In the genomic region with DNA sequence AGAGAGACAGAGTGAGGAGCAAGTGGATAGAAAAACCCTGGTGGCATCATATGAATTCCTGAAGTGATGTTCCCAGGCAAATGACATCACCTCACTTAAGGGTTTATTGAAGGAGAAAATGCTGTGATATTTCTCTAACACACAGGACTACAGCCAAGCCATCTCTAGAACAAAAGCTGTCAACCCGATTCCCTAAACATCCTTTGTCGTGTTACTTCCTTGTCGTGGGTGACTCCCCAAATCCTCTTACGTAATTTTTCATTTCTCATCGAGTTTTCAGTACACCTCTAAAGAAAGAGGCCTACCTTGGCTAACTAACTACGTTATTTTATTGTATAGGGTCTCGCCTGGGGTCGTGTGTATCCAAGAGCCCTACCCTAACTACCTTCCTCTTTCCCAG, we compare ENCODE assay signal across 9 mouse cellular contexts. TPM values are rescaled to one million over a fixed set of nuclear protein-coding genes. Genes with fewer than 3 reads are reported as not detected.
DNase-seq lines count a peak whose midpoint lies in the region; ATAC-seq and TF ChIP-seq lines count a peak whose summit lies in the region.
"Had no signal": no experiment of that assay in that cellular context is flagged by ENCODE, and none has a peak within 500 bp of the region (broad histone marks: within the 10 kb centered on the region; RNA-seq: fewer than 3 reads in every experiment).

No protein-coding gene starts in this region.

- peak overlapping the region; percentile 89 for H3K9ac ChIP-seq in heart, embryonic 13.5 days
- H3K9ac ChIP-seq in ES-Bruce4 (ENCODE audit: low read depth, poor library complexity, severe bottlenecking), result peak overlapping the region; percentile 67
- peak overlapping the region; percentile 91 for H3K9ac ChIP-seq in hindbrain, embryonic 11.5 days (ENCODE audit: low read depth, low read length)

- WGBS in heart, embryonic 13.5 days, result 53% methylated on average over 8 of the region's 8 CpGs
- 65% methylated on average over 8 of the region's 8 CpGs for WGBS in hindbrain, embryonic 11.5 days
- 64% methylated on average over 8 of the region's 8 CpGs for WGBS in midbrain, embryonic 10.5 days

- TF ChIP-seq CTCF in ES-Bruce4 (IDR thresholded peaks at IDR 0.05; ENCODE audit: low read depth, low read length), result no peak

- peak overlapping the region; percentile 90 for H3K4me2 ChIP-seq in heart, embryonic 13.5 days
- peak overlapping the region; percentile 72 for H3K4me2 ChIP-seq in hindbrain, embryonic 11.5 days (replicated peaks; ENCODE audit: low read depth, low read length)

- peaks cover 74% of the 10 kb centered on the region for H3K36me3 ChIP-seq in heart, embryonic 13.5 days
- H3K36me3 ChIP-seq in ES-Bruce4 (ENCODE audit: control insufficient read depth, insufficient read depth, low read length, poor library complexity, severe bottlenecking), result peaks cover 30% of the 10 kb centered on the region
- H3K36me3 ChIP-seq in hindbrain, embryonic 11.5 days (ENCODE audit: control insufficient read depth, insufficient read depth, low read length), result peaks cover 3% of the 10 kb centered on the region; the same call in 1 of the 2 replicates
- H3K36me3 ChIP-seq in midbrain, embryonic 10.5 days, result peaks cover 58% of the 10 kb centered on the region

- TF ChIP-seq EP300 in ES-Bruce4 (IDR thresholded peaks at IDR 0.05; ENCODE audit: insufficient read depth, low read depth, low read length), result no peak

- no peak for ATAC-seq in heart, embryonic 13.5 days (ENCODE audit: extremely low read depth, insufficient number of reproducible peaks, low FRiP score, low TSS enrichment)
- no peak for ATAC-seq in hindbrain, embryonic 11.5 days (ENCODE audit: low FRiP score)

- 0 out of 2 replicates have a peak, but pooled peaks cover under 1% of the 10 kb centered on the region for H3K27me3 ChIP-seq in heart, embryonic 13.5 days (replicated peaks)
- H3K27me3 ChIP-seq in ES-Bruce4 (ENCODE audit: control insufficient read depth, insufficient read depth, low read length, poor library complexity, severe bottlenecking), result no peaks in the 10 kb centered on the region
- H3K27me3 ChIP-seq in hindbrain, embryonic 11.5 days (ENCODE audit: control insufficient read depth, insufficient read depth, low read length), result no peaks in the 10 kb centered on the region
- H3K27me3 ChIP-seq in midbrain, embryonic 10.5 days (ENCODE audit: low read depth, poor library complexity, severe bottlenecking), result no peaks in the 10 kb centered on the region
- H3K27me3 ChIP-seq: Patski had no signal

- H3K4me1 ChIP-seq in heart, embryonic 13.5 days, result peaks cover 61% of the 10 kb centered on the region
- peaks cover 4% of the 10 kb centered on the region for H3K4me1 ChIP-seq in ES-Bruce4 (ENCODE audit: control insufficient read depth, insufficient read depth, low read length)
- peaks cover 4% of the 10 kb centered on the region for H3K4me1 ChIP-seq in hindbrain, embryonic 11.5 days (replicated peaks; ENCODE audit: control insufficient read depth, insufficient read depth, low read length)
- peaks cover 34% of the 10 kb centered on the region for H3K4me1 ChIP-seq in midbrain, embryonic 10.5 days

- intact Hi-C loops in heart, postnatal 25 days (cut with DNase I), result loop anchor here (5.0 kb wide), 2 partner anchors 142 to 198 kb away; no protein-coding TSS in a partner anchor

- peak overlapping the region; percentile 80 for H3K4me3 ChIP-seq in heart, embryonic 13.5 days
- H3K4me3 ChIP-seq in ES-Bruce4 (ENCODE audit: low read depth, low read length), result peak overlapping the region; percentile 98
- peak overlapping the region; percentile 88 for H3K4me3 ChIP-seq in hindbrain, embryonic 11.5 days (ENCODE audit: low read depth, low read length)
- peak overlapping the region; percentile 97 for H3K4me3 ChIP-seq in midbrain, embryonic 10.5 days

- TF ChIP-seq POLR2A in ES-Bruce4 (IDR thresholded peaks at IDR 0.05; ENCODE audit: insufficient read depth, low read length), result no peak

- no peak for DNase-seq in heart, postnatal 25 days (ENCODE audit: low spot score)
- DNase-seq in hindbrain, embryonic 11.5 days (ENCODE audit: low spot score), result no peak
- no peak for DNase-seq in midbrain, embryonic 10.5 days (ENCODE audit: low spot score)
- no peak for DNase-seq in frontal cortex, adult 2 months (ENCODE audit: extremely low spot score in 1 of 2, low spot score in 1 of 2)
- DNase-seq in adrenal gland, postnatal 10 days, result no peak
- no peak for DNase-seq in frontal cortex, postnatal 10 days (ENCODE audit: low spot score in 2 of 2)

- no peak overlapping the region for H3K27ac ChIP-seq in heart, embryonic 13.5 days (replicated peaks)
- H3K27ac ChIP-seq in ES-Bruce4 (ENCODE audit: insufficient read depth, low read length), result peak overlapping the region; percentile 59
- H3K27ac ChIP-seq in hindbrain, embryonic 11.5 days (ENCODE audit: low read depth, low read length), result 0 out of 2 replicates have a peak overlapping the region, but pooled peaks have one; percentile 95
- peak overlapping the region; percentile 94 for H3K27ac ChIP-seq in midbrain, embryonic 10.5 days (replicated peaks)

- H3K9me3 ChIP-seq in heart, embryonic 13.5 days, result no peaks in the 10 kb centered on the region
- H3K9me3 ChIP-seq in ES-Bruce4 (replicated peaks; ENCODE audit: control insufficient read depth, insufficient read depth, low read length, poor library complexity, severe bottlenecking), result no peaks in the 10 kb centered on the region
- H3K9me3 ChIP-seq in hindbrain, embryonic 11.5 days (ENCODE audit: control insufficient read depth, low read length), result no peaks in the 10 kb centered on the region
- H3K9me3 ChIP-seq in midbrain, embryonic 10.5 days (replicated peaks), result no peaks in the 10 kb centered on the region

RNA-seq across cellular contexts. Expression of a gene that starts 13.0 kb away (rescaled TPM):
- 156 and 169 TPM in 2 replicates for polyA plus RNA-seq in heart, embryonic 13.5 days (2015; fragmentation: Nextera tagmentation; extraction: Ambion mirVana)
- 1,000 to 10,000 TPM; 1,192 to 1,218 TPM for total RNA-seq in heart, postnatal 25 days (2021)
- 2.3 and 2.8 TPM in 2 replicates for polyA plus RNA-seq in ES-Bruce4 (2011; ENCODE audit: insufficient read depth, insufficient read length, low read depth, missing spikeins)
- polyA plus RNA-seq in hindbrain, embryonic 11.5 days (2014; fragmentation: Nextera tagmentation; extraction: Ambion mirVana), result 2.0 and 2.8 TPM in 2 replicates
- 1.7 and 2.3 TPM in 2 replicates for polyA plus RNA-seq in midbrain, embryonic 10.5 days (2016; fragmentation: Nextera tagmentation; extraction: Ambion mirVana)
- polyA plus RNA-seq in frontal cortex, adult 2 months (2012; rRNA removed), result 2.8 and 3.7 TPM in 2 replicates
- total RNA-seq in adrenal gland, postnatal 10 days (2021), result 10 to 100 TPM; 24.4 to 98.7 TPM

RNA-seq across cellular contexts. Expression of a gene that starts 13.2 kb away (rescaled TPM):
- polyA plus RNA-seq in heart, embryonic 13.5 days (2015; fragmentation: Nextera tagmentation; extraction: Ambion mirVana), result 728 and 793 TPM in 2 replicates
- total RNA-seq in heart, postnatal 25 days (2021), result 100 to 1,000 TPM; 944 to 988 TPM
- 626 and 676 TPM in 2 replicates for polyA plus RNA-seq in ES-Bruce4 (2011; ENCODE audit: insufficient read depth, insufficient read length, low read depth, missing spikeins)
- 448 and 472 TPM in 2 replicates for polyA plus RNA-seq in hindbrain, embryonic 11.5 days (2014; fragmentation: Nextera tagmentation; extraction: Ambion mirVana)
- polyA plus RNA-seq in midbrain, embryonic 10.5 days (2016; fragmentation: Nextera tagmentation; extraction: Ambion mirVana), result 366 and 403 TPM in 2 replicates
- polyA plus RNA-seq in frontal cortex, adult 2 months (2012; rRNA removed), result 42.9 and 48.8 TPM in 2 replicates
- 100 to 1,000 TPM; 324 to 354 TPM for total RNA-seq in adrenal gland, postnatal 10 days (2021)

Comparison
In these comparisons a context has a peak if more than half of its experiments do, and no peak if none do; other contexts are left out.
1. RNA of a gene that starts 13.0 kb away (polyA plus RNA-seq): 156 to 169 TPM in heart, embryonic 13.5 days; 2.8 to 3.7 TPM in frontal cortex, adult 2 months, 2.3 to 2.8 TPM in ES-Bruce4, 2.0 to 2.8 TPM in hindbrain, embryonic 11.5 days and 1.7 to 2.3 TPM in midbrain, embryonic 10.5 days; every median in the first group is over 10 times any median in the second.
2. Peak in every context shown above with its lines, with median percentiles within 50 percentile points of each other: H3K4me3 ChIP-seq and H3K9ac ChIP-seq.